Mouse (Mus musculus) cerebellum, postnatal 25 days (tissue): ENCODE data around the gene G6pc3.

Experiments
- DNase-seq, 2 experiments: peaks; one replicate each; pipeline ENCODE4 v3.0.0; 2021; ENCODE audit warnings: mixed read lengths in 2 of 2

Gene G6pc3

GRCm38 (mm10) chr11:102218783-102219182 lies 29.4 kb downstream of the G6pc3 start:
- peak; percentile 94 to 96 for DNase-seq

GRCm38 (mm10) chr11:102219247-102219993 lies 30.0 kb downstream of the G6pc3 start:
- peak; percentile 61 to 74 for DNase-seq

- peak; percentile 50 to 73 for DNase-seq
These were observed 30.6 kb downstream of the G6pc3 start for GRCm38 (mm10) chr11:102219994-102220346.

- DNase-seq, result peak; percentile 38 to 50
These were observed 31.0 kb downstream of the G6pc3 start for GRCm38 (mm10) chr11:102220451-102220850.

- peak in 1 of 2 experiments; percentile 22 for DNase-seq
These were observed 32.0 kb downstream of the G6pc3 start for GRCm38 (mm10) chr11:102221243-102221953.

- DNase-seq, result peak; percentile 37 to 64
These were observed 32.5 kb downstream of the G6pc3 start for GRCm38 (mm10) chr11:102221954-102222351.

GRCm38 (mm10) chr11:102223166-102223565 lies 33.7 kb downstream of the G6pc3 start:
- peak; percentile 38 to 61 for DNase-seq

GRCm38 (mm10) chr11:102224686-102225085 lies 35.3 kb downstream of the G6pc3 start:
- peak; percentile 53 to 63 for DNase-seq

- DNase-seq, result no peak
These were observed 35.8 kb downstream of the G6pc3 start for GRCm38 (mm10) chr11:102225221-102225620.

- peak; percentile 58 to 67 for DNase-seq
These were observed 36.9 kb downstream of the G6pc3 start for GRCm38 (mm10) chr11:102226067-102226978.

GRCm38 (mm10) chr11:102227270-102228190 lies 38.1 kb downstream of the G6pc3 start:
- peak; percentile 32 to 36 for DNase-seq

- DNase-seq, result peak in 1 of 2 experiments; percentile 23
These were observed 38.7 kb downstream of the G6pc3 start for GRCm38 (mm10) chr11:102228191-102228545.

- DNase-seq, result peak in 1 of 2 experiments; percentile 7
These were observed 39.3 kb downstream of the G6pc3 start for GRCm38 (mm10) chr11:102228646-102229268.

GRCm38 (mm10) chr11:102229331-102229953 lies 40.0 kb downstream of the G6pc3 start:
- DNase-seq, result peak in 1 of 2 experiments; percentile 59

GRCm38 (mm10) chr11:102230006-102230741 lies 40.8 kb downstream of the G6pc3 start, which contains the start of gene Hdac5:
Gene Hdac5 (minus strand): TSS chr11:102230166.
- peak; percentile 96 to 98 for DNase-seq

GRCm38 (mm10) chr11:102236022-102236421 lies 46.6 kb downstream of the G6pc3 start:
- no peak for DNase-seq

GRCm38 (mm10) chr11:102240636-102241035 lies 51.2 kb downstream of the G6pc3 start:
- no peak for DNase-seq

- DNase-seq, result no peak
These were observed 51.8 kb downstream of the G6pc3 start for GRCm38 (mm10) chr11:102241246-102241645.

GRCm38 (mm10) chr11:102241874-102242273 lies 52.5 kb downstream of the G6pc3 start:
- DNase-seq, result no peak
